In the genomic region with DNA sequence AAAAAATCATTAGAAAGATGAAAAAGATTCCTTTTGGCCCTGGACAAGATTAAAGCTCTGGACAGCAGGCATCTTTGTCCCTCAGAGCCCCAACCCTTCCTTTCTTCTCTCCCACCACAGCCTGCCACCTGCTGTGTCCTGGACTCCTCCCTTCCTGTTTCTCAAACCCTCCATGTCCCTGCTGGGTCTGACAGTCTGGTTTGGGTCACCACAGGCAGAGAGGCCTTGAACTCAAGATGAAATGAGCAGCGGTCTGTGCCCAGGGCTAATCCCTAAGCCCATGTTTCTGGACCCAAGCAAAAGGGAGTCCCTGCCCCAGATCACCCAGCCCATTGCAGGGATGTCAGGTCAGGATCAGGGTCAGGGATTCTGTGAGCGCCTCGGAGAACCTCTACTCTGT, we compare ENCODE assay signal across 20 mouse cellular contexts.
A peak's percentile ranks its signal among the peaks of the same experiment; 100 is the strongest.
DNase-seq lines count a peak whose midpoint lies in the region; ATAC-seq and TF ChIP-seq lines count a peak whose summit lies in the region.
"Had no signal": no experiment of that assay in that cellular context is flagged by ENCODE, and none has a peak within 500 bp of the region (broad histone marks: within the 10 kb centered on the region; RNA-seq: fewer than 3 reads in every experiment).

No protein-coding gene starts in this region.

- H3K27me3 ChIP-seq in heart, embryonic 16.5 days (ENCODE audit: control insufficient read depth, insufficient read depth, low read length), result no peaks in the 10 kb centered on the region
- no peaks in the 10 kb centered on the region for H3K27me3 ChIP-seq in midbrain, embryonic 10.5 days (ENCODE audit: low read depth, poor library complexity, severe bottlenecking)
- H3K27me3 ChIP-seq in midbrain, postnatal 0 days (ENCODE audit: insufficient read depth, low read length), result no peaks in the 10 kb centered on the region
- H3K27me3 ChIP-seq in liver, embryonic 12.5 days (replicated peaks), result no peaks in the 10 kb centered on the region
- H3K27me3 ChIP-seq: embryonic facial prominence, embryonic 15.5 days; heart, embryonic 13.5 days; kidney, embryonic 15.5 days; limb, embryonic 15.5 days had no signal

- no peak for ATAC-seq in heart, embryonic 16.5 days (replicated peaks; ENCODE audit: extremely low read depth, insufficient read depth, low FRiP score)
- no peak for ATAC-seq in midbrain, postnatal 0 days (ENCODE audit: low FRiP score)
- ATAC-seq in liver, embryonic 12.5 days, result no peak
- ATAC-seq: inflammation-experienced regulatory T-cells, adult 6 months; lung, postnatal 0 days had no signal

- 0 out of 2 replicates have a peak overlapping the region, but pooled peaks have one; percentile 9 for H3K9ac ChIP-seq in heart, embryonic 16.5 days (ENCODE audit: low read length)
- H3K9ac ChIP-seq in midbrain, postnatal 0 days (replicated peaks; ENCODE audit: low read length, poor library complexity, severe bottlenecking), result no peak overlapping the region
- H3K9ac ChIP-seq in liver, embryonic 12.5 days, result no peak overlapping the region
- H3K9ac ChIP-seq: embryonic facial prominence, embryonic 15.5 days; heart, embryonic 13.5 days; kidney, embryonic 15.5 days; limb, embryonic 15.5 days had no signal

- H3K36me3 ChIP-seq in heart, embryonic 16.5 days (ENCODE audit: control insufficient read depth, insufficient read depth), result no peaks in the 10 kb centered on the region
- H3K36me3 ChIP-seq in midbrain, embryonic 10.5 days, result no peaks in the 10 kb centered on the region
- no peaks in the 10 kb centered on the region for H3K36me3 ChIP-seq in midbrain, postnatal 0 days (ENCODE audit: insufficient read depth, low read length)
- no peaks in the 10 kb centered on the region for H3K36me3 ChIP-seq in liver, embryonic 12.5 days
- H3K36me3 ChIP-seq: embryonic facial prominence, embryonic 15.5 days; G1E; heart, embryonic 13.5 days; kidney, embryonic 15.5 days; limb, embryonic 15.5 days had no signal

- intact Hi-C loops in heart, postnatal 14 days (cut with DNase I), result loop anchor here (5.0 kb wide), 1 partner anchor 67 kb away; no protein-coding TSS in a partner anchor

- no peak for DNase-seq in heart, postnatal 14 days
- DNase-seq in midbrain, embryonic 10.5 days (ENCODE audit: low spot score), result peak; percentile 45
- DNase-seq in midbrain, postnatal 0 days (ENCODE audit: low spot score), result no peak
- peak; percentile 47 for DNase-seq in ES-CJ7 (ENCODE audit: low read depth, low spot score)
- peak; percentile 58 for DNase-seq in R1 (ENCODE audit: low read depth, low spot score)
- DNase-seq: adrenal gland, postnatal 25 days; cerebellum, adult 11-12 months; cerebellum, postnatal 25 days; gastrocnemius, postnatal 14 days; kidney, postnatal 4 days; thymus, postnatal 36 days had no signal

- WGBS in heart, embryonic 16.5 days, result 54% methylated on average over 3 of the region's 3 CpGs
- WGBS in midbrain, embryonic 10.5 days, result 24% methylated on average over 3 of the region's 3 CpGs
- 26% methylated on average over 3 of the region's 3 CpGs for WGBS in midbrain, postnatal 0 days
- 56% methylated on average over 3 of the region's 3 CpGs for WGBS in liver, embryonic 12.5 days (ENCODE audit: insufficient replicate concordance)

- H3K9me3 ChIP-seq in heart, embryonic 16.5 days (replicated peaks; ENCODE audit: control insufficient read depth, low read length), result no peaks in the 10 kb centered on the region
- no peaks in the 10 kb centered on the region for H3K9me3 ChIP-seq in midbrain, embryonic 10.5 days (replicated peaks)
- no peaks in the 10 kb centered on the region for H3K9me3 ChIP-seq in midbrain, postnatal 0 days (ENCODE audit: low read length)
- H3K9me3 ChIP-seq in liver, embryonic 12.5 days (replicated peaks), result no peaks in the 10 kb centered on the region
- H3K9me3 ChIP-seq: embryonic facial prominence, embryonic 15.5 days; G1E; heart, embryonic 13.5 days; kidney, embryonic 15.5 days; limb, embryonic 15.5 days had no signal

- no peak for TF ChIP-seq CTCF in midbrain, postnatal 0 days (IDR thresholded peaks at IDR 0.05)

- no peak overlapping the region for H3K27ac ChIP-seq in heart, embryonic 16.5 days (ENCODE audit: low read length)
- H3K27ac ChIP-seq in midbrain, embryonic 10.5 days (replicated peaks), result peak overlapping the region; percentile 65
- no peak overlapping the region for H3K27ac ChIP-seq in midbrain, postnatal 0 days (ENCODE audit: low read depth, low read length)
- no peak overlapping the region for H3K27ac ChIP-seq in liver, embryonic 12.5 days
- H3K27ac ChIP-seq: embryonic facial prominence, embryonic 15.5 days; heart, embryonic 13.5 days; kidney, embryonic 15.5 days; limb, embryonic 15.5 days had no signal

- no peak overlapping the region for H3K4me3 ChIP-seq in heart, embryonic 16.5 days (ENCODE audit: low read length)
- no peak overlapping the region for H3K4me3 ChIP-seq in midbrain, embryonic 10.5 days
- no peak overlapping the region for H3K4me3 ChIP-seq in midbrain, postnatal 0 days (ENCODE audit: low read depth, low read length)
- H3K4me3 ChIP-seq in liver, embryonic 12.5 days, result no peak overlapping the region
- H3K4me3 ChIP-seq: embryonic facial prominence, embryonic 15.5 days; heart, embryonic 13.5 days; kidney, embryonic 15.5 days; limb, embryonic 15.5 days had no signal

- H3K4me1 ChIP-seq in heart, embryonic 16.5 days (ENCODE audit: control insufficient read depth, insufficient read depth, low read length), result peaks cover 8% of the 10 kb centered on the region
- peaks cover 26% of the 10 kb centered on the region for H3K4me1 ChIP-seq in midbrain, embryonic 10.5 days
- H3K4me1 ChIP-seq in midbrain, postnatal 0 days (ENCODE audit: insufficient read depth, low read length), result no peaks in the 10 kb centered on the region
- H3K4me1 ChIP-seq in liver, embryonic 12.5 days, result no peaks in the 10 kb centered on the region

- no peak overlapping the region for H3K4me2 ChIP-seq in heart, embryonic 16.5 days (ENCODE audit: low read depth, low read length)
- no peak overlapping the region for H3K4me2 ChIP-seq in midbrain, postnatal 0 days (ENCODE audit: low read depth, low read length, poor library complexity, severe bottlenecking)
- H3K4me2 ChIP-seq in liver, embryonic 12.5 days, result no peak overlapping the region
- H3K4me2 ChIP-seq: embryonic facial prominence, embryonic 15.5 days; heart, embryonic 13.5 days; kidney, embryonic 15.5 days; limb, embryonic 15.5 days had no signal

Comparison
In these comparisons a context has a peak if more than half of its experiments do, and no peak if none do; other contexts are left out.
1. DNase-seq: peak in midbrain, embryonic 10.5 days (single experiment), ES-CJ7 (single experiment) and R1 (single experiment); none in heart, postnatal 14 days (0 of 2) and midbrain, postnatal 0 days (single experiment).